Mouse (Mus musculus) forebrain, embryonic 12.5 days (tissue): Measurements from ENCODE around the gene Plppr4. TPM values are rescaled to one million over a fixed set of nuclear protein-coding genes. Genes with fewer than 3 reads are reported as not detected.

Experiments used
- ATAC-seq: fragments of 200-750 bp; cut with Nextera tagmentation; 2 replicates; pipeline ENCODE4 v1.8.0; 2017; ENCODE audit warnings: moderate TSS enrichment; ENCODE audit not compliant: low FRiP score
- H3K27ac ChIP-seq: fragments of 300-500 bp; sonication (generic); 2 replicates; pipeline ENCODE4 v1.5.1; 2016; ENCODE audit warnings: mild to moderate bottlenecking
- H3K27me3 ChIP-seq: fragments of 300-500 bp; sonication (generic); 2 replicates; pipeline ENCODE4 v1.6.1; 2016; ENCODE audit warnings: mild to moderate bottlenecking
- H3K36me3 ChIP-seq: fragments of 300-500 bp; sonication (generic); replicated peaks from 2 replicates; pipeline ENCODE4 v1.6.1; 2016; ENCODE audit warnings: mild to moderate bottlenecking
- H3K4me1 ChIP-seq: fragments of 300-500 bp; sonication (generic); 2 replicates; pipeline ENCODE4 v1.6.1; 2016
- H3K4me2 ChIP-seq: fragments of 300-500 bp; sonication (generic); 2 replicates; pipeline ENCODE4 v1.6.1; 2016; ENCODE audit warnings: mild to moderate bottlenecking, moderate library complexity
- H3K4me3 ChIP-seq: fragments of 300-500 bp; sonication (generic); replicated peaks from 2 replicates; pipeline ENCODE4 v1.5.1; 2016; ENCODE audit warnings: mild to moderate bottlenecking
- H3K9ac ChIP-seq: fragments of 300-500 bp; sonication (generic); 2 replicates; pipeline ENCODE4 v1.6.1; 2016; ENCODE audit warnings: mild to moderate bottlenecking
- H3K9me3 ChIP-seq: fragments of 300-500 bp; sonication (generic); 2 replicates; pipeline ENCODE4 v1.6.1; 2016
- WGBS: fragments of 180-500 bp; shearing (Covaris S2); methylation state at CpG from one replicate; pipeline ENCODE4 v1.1.7; 2016; 5-methylcytosine and 5-hydroxymethylcytosine counted together
- polyA plus RNA-seq: library from polyadenylated mRNA; unstranded; fragments of >200 nt; fragmentation: Nextera tagmentation; extraction: Ambion mirVana; gene quantifications from 2 replicates; pipeline ENCODE4 v1.2.1, GENCODE M21; 2016

Gene Plppr4
- 1.3 and 1.7 TPM in 2 replicates for polyA plus RNA-seq

- WGBS: 36% methylated on average over 5 of the region's 5 CpGs
- Histone ChIP-seq H3K27me3 (peaks cover 17% of the 10 kb centered on the region), H3K9ac (peak within 1 kb of the TSS; percentile 55), H3K27ac (no peak within 1 kb of the TSS), H3K4me3 (peak within 1 kb of the TSS; percentile 55), H3K9me3 (no peaks in the 10 kb centered on the region), H3K4me2 (peak within 1 kb of the TSS; percentile 81), H3K4me1 (peaks cover 12% of the 10 kb centered on the region; the same call in 1 of the 2 replicates), H3K36me3 (no peaks in the 10 kb centered on the region)
- no peak for ATAC-seq
These were observed at the start of gene Plppr4 for GRCm38 (mm10) chr3:117360528-117360927. Gene Plppr4, minus strand, starts transcription at chr3:117360876.

GRCm38 (mm10) chr3:117405821-117406220 lies 45.1 kb upstream of the Plppr4 start:
- Histone ChIP-seq H3K36me3 (no peaks in the 10 kb centered on the region), H3K27ac (no peak overlapping the region), H3K27me3 (no peaks in the 10 kb centered on the region), H3K4me3 (no peak overlapping the region), H3K9ac (no peak overlapping the region), H3K4me1 (no peaks in the 10 kb centered on the region), H3K9me3 (no peaks in the 10 kb centered on the region), H3K4me2 (no peak overlapping the region)
- ATAC-seq: no peak
- 85% methylated on average over 2 of the region's 2 CpGs for WGBS

- WGBS: 93% methylated on average over 3 of the region's 3 CpGs
- ATAC-seq: no peak
- no peak overlapping the region for H3K4me3 ChIP-seq
- H3K9me3 ChIP-seq: no peaks in the 10 kb centered on the region
- H3K27ac ChIP-seq: no peak overlapping the region
- H3K4me1 ChIP-seq: no peaks in the 10 kb centered on the region
- no peak overlapping the region for H3K4me2 ChIP-seq
- no peak overlapping the region for H3K9ac ChIP-seq
- no peaks in the 10 kb centered on the region for H3K27me3 ChIP-seq
- H3K36me3 ChIP-seq: no peaks in the 10 kb centered on the region
These were observed 43.1 kb upstream of the Plppr4 start for GRCm38 (mm10) chr3:117403740-117404139.

- WGBS: 96% methylated on average over 1 of the region's 1 CpGs
- H3K4me1 ChIP-seq: no peaks in the 10 kb centered on the region
- H3K27ac ChIP-seq: no peak overlapping the region
- H3K36me3 ChIP-seq: no peaks in the 10 kb centered on the region
- H3K4me2 ChIP-seq: no peak overlapping the region
- no peaks in the 10 kb centered on the region for H3K27me3 ChIP-seq
- no peak overlapping the region for H3K9ac ChIP-seq
- ATAC-seq: no peak
- H3K9me3 ChIP-seq: no peaks in the 10 kb centered on the region
- no peak overlapping the region for H3K4me3 ChIP-seq
These were observed 5.4 kb upstream of the Plppr4 start for GRCm38 (mm10) chr3:117366041-117366440.

- H3K4me3 ChIP-seq: peak overlapping the region; percentile 55
- peak; percentile 91 for ATAC-seq
- H3K27ac ChIP-seq: no peak overlapping the region
- peak overlapping the region; percentile 81 for H3K4me2 ChIP-seq
- peaks cover 12% of the 10 kb centered on the region; the same call in 1 of the 2 replicates for H3K4me1 ChIP-seq
- H3K9ac ChIP-seq: peak overlapping the region; percentile 55
- 2% methylated on average over 46 of the region's 46 CpGs for WGBS
- peaks cover 17% of the 10 kb centered on the region for H3K27me3 ChIP-seq
- no peaks in the 10 kb centered on the region for H3K36me3 ChIP-seq
- no peaks in the 10 kb centered on the region for H3K9me3 ChIP-seq
These were observed 772 bp downstream of the Plppr4 start for GRCm38 (mm10) chr3:117359686-117360521.

- Histone ChIP-seq H3K4me3 (peak overlapping the region; percentile 55), H3K4me1 (peaks cover 12% of the 10 kb centered on the region; the same call in 1 of the 2 replicates), H3K27ac (no peak overlapping the region), H3K9me3 (no peaks in the 10 kb centered on the region), H3K9ac (no peak overlapping the region), H3K27me3 (peaks cover 17% of the 10 kb centered on the region), H3K36me3 (no peaks in the 10 kb centered on the region), H3K4me2 (peak overlapping the region; percentile 81)
- no peak for ATAC-seq
- WGBS: 85% methylated on average over 5 of the region's 5 CpGs
These were observed 1.6 kb downstream of the Plppr4 start for GRCm38 (mm10) chr3:117358981-117359628.

GRCm38 (mm10) chr3:117357367-117357766 lies 3.3 kb downstream of the Plppr4 start:
- Histone ChIP-seq H3K27me3 (peaks cover 17% of the 10 kb centered on the region), H3K36me3 (no peaks in the 10 kb centered on the region), H3K4me1 (peaks cover 12% of the 10 kb centered on the region; the same call in 1 of the 2 replicates), H3K27ac (no peak overlapping the region), H3K4me3 (no peak overlapping the region), H3K9ac (no peak overlapping the region), H3K9me3 (no peaks in the 10 kb centered on the region), H3K4me2 (no peak overlapping the region)
- no peak for ATAC-seq
- 86% methylated on average over 3 of the region's 3 CpGs for WGBS

- H3K9me3 ChIP-seq: no peaks in the 10 kb centered on the region
- no peak overlapping the region for H3K4me2 ChIP-seq
- H3K27me3 ChIP-seq: peaks cover under 1% of the 10 kb centered on the region; the same call in 1 of the 2 replicates
- no peaks in the 10 kb centered on the region for H3K36me3 ChIP-seq
- WGBS: 91% methylated on average over 2 of the region's 2 CpGs
- no peak for ATAC-seq
- H3K27ac ChIP-seq: no peak overlapping the region
- H3K4me3 ChIP-seq: no peak overlapping the region
- no peaks in the 10 kb centered on the region for H3K4me1 ChIP-seq
- H3K9ac ChIP-seq: no peak overlapping the region
These were observed 6.7 kb downstream of the Plppr4 start for GRCm38 (mm10) chr3:117353940-117354339.

- Histone ChIP-seq H3K9me3 (no peaks in the 10 kb centered on the region), H3K9ac (no peak overlapping the region), H3K4me2 (no peak overlapping the region), H3K36me3 (no peaks in the 10 kb centered on the region), H3K27me3 (no peaks in the 10 kb centered on the region), H3K4me3 (no peak overlapping the region), H3K27ac (no peak overlapping the region), H3K4me1 (no peaks in the 10 kb centered on the region)
- WGBS: 83% methylated on average over 1 of the region's 1 CpGs
- ATAC-seq: no peak
These were observed 14.3 kb downstream of the Plppr4 start for GRCm38 (mm10) chr3:117346351-117346750.

- WGBS: 91% methylated on average over 10 of the region's 10 CpGs
- Histone ChIP-seq H3K4me1 (no peaks in the 10 kb centered on the region), H3K36me3 (no peaks in the 10 kb centered on the region), H3K4me3 (no peak overlapping the region), H3K9me3 (no peaks in the 10 kb centered on the region), H3K4me2 (no peak overlapping the region), H3K27ac (no peak overlapping the region), H3K27me3 (no peaks in the 10 kb centered on the region), H3K9ac (no peak overlapping the region)
- no peak for ATAC-seq
These were observed 29.2 kb downstream of the Plppr4 start for GRCm38 (mm10) chr3:117331502-117331901.

- no peak overlapping the region for H3K4me3 ChIP-seq
- no peak for ATAC-seq
- no peaks in the 10 kb centered on the region for H3K4me1 ChIP-seq
- no peak overlapping the region for H3K27ac ChIP-seq
- WGBS: 64% methylated on average over 6 of the region's 6 CpGs
- no peaks in the 10 kb centered on the region for H3K36me3 ChIP-seq
- H3K27me3 ChIP-seq: no peaks in the 10 kb centered on the region
- H3K9ac ChIP-seq: no peak overlapping the region
- H3K4me2 ChIP-seq: no peak overlapping the region
- H3K9me3 ChIP-seq: no peaks in the 10 kb centered on the region
These were observed 31.2 kb downstream of the Plppr4 start for GRCm38 (mm10) chr3:117329485-117329884.

- no peaks in the 10 kb centered on the region for H3K27me3 ChIP-seq
- H3K4me2 ChIP-seq: no peak overlapping the region
- H3K4me3 ChIP-seq: no peak overlapping the region
- no peak overlapping the region for H3K9ac ChIP-seq
- H3K4me1 ChIP-seq: no peaks in the 10 kb centered on the region
- no peaks in the 10 kb centered on the region for H3K36me3 ChIP-seq
- H3K27ac ChIP-seq: no peak overlapping the region
- whole genome bisulfite sequencing: 97% methylated on average over 5 of the region's 5 CpGs
- H3K9me3 ChIP-seq: no peaks in the 10 kb centered on the region
- no peak for ATAC-seq
These were observed 34.1 kb downstream of the Plppr4 start for GRCm38 (mm10) chr3:117326551-117326950.
